Mouse (Mus musculus): ENCODE measurements at regions not wholly inside any gene's neighbourhood (a gene's known extent, or its start where the extent isn't known, plus 50 kb on each side); places are given as distances from the start of the nearest gene placed in this dataset.

DNA sequence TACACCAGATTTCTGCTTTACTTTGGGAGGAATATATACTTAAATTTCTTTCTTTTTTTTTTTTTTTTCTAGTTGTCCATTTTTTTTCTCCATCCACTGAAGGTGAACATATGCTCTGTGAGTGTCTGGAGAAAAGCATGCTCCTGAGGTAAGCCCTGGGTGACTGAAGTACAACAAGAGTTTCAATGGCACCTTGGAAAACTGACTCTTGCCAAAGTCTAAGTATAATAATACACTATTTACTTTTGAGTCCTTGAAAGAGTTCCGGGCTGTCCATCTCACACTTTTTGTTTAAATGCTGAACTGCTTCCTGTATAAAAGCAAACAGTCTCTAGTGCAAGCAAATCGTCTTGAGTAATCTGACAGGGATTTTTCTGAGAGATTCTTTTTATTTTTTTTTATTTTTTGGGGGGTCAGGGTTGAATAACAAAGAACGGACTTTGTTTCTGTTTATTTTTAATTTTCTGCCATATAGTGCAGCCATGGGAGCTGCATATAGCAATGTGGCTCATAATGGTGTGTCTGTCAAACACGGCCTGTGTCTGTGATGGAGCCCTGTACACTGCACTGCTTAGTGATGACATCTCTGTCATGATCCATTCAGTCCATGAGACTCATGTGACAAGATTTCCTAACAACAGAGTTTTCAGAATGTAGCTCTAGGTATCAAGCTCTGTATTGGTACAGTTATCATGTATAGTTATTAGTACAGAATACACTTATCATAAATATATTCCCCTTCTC, 119.3 kb downstream of the Btg1 start:
- 72% methylated on average over 4 of the region's 4 CpGs for WGBS
- Histone ChIP-seq H3K36me3 (ENCODE audit: control insufficient read depth, insufficient read depth, low read length) (no peaks in the 10 kb centered on the region), H3K27ac (ENCODE audit: low read depth, low read length) (no peak overlapping the region), H3K4me3 (ENCODE audit: low read depth, low read length) (no peak overlapping the region), H3K4me2 (no peak overlapping the region), H3K4me1 (ENCODE audit: control insufficient read depth, insufficient read depth, low read length) (no peaks in the 10 kb centered on the region), H3K9me3 (ENCODE audit: control insufficient read depth, low read length) (no peaks in the 10 kb centered on the region), H3K9ac (ENCODE audit: low read length) (no peak overlapping the region), H3K27me3 (ENCODE audit: control insufficient read depth, insufficient read depth, low read length) (no peaks in the 10 kb centered on the region; the same call in 1 of the 2 replicates)
- DNase-seq (ENCODE audit: low spot score, missing footprints) = peak; percentile 31
- ATAC-seq (ENCODE audit: low FRiP score) = no peak

DNA sequence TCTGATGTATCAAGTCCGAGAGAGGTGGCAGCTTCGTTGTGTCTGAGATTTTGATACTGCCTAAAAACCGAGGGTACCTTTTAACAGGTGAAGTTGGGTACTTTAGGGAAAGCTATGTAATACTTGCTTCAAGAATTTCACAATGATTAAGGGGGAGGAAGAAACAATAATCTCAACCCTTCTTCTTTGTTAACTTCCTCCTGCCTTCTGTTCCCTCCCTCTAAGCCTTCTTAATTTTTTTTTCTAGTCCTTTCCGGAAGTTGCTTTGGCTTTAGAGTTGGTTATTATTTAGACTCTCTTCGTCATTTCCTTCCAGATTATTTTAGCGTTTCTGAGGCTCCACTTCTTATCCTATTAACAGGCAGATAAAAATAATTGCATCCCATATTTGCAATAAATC, 121.2 kb downstream of the Btg1 start:
- Histone ChIP-seq H3K9ac (ENCODE audit: low read length) (no peak overlapping the region), H3K36me3 (ENCODE audit: control insufficient read depth, insufficient read depth, low read length) (no peaks in the 10 kb centered on the region), H3K27me3 (ENCODE audit: control insufficient read depth, insufficient read depth, low read length) (no peaks in the 10 kb centered on the region; the same call in 1 of the 2 replicates), H3K27ac (ENCODE audit: low read depth, low read length) (no peak overlapping the region), H3K4me1 (ENCODE audit: control insufficient read depth, insufficient read depth, low read length) (no peaks in the 10 kb centered on the region), H3K9me3 (ENCODE audit: control insufficient read depth, low read length) (no peaks in the 10 kb centered on the region), H3K4me2 (no peak overlapping the region), H3K4me3 (ENCODE audit: low read depth, low read length) (no peak overlapping the region)
- 91% methylated on average over 6 of the region's 6 CpGs for WGBS
- no peak for ATAC-seq (ENCODE audit: low FRiP score)
- DNase-seq (ENCODE audit: low spot score, missing footprints) = no peak

DNA sequence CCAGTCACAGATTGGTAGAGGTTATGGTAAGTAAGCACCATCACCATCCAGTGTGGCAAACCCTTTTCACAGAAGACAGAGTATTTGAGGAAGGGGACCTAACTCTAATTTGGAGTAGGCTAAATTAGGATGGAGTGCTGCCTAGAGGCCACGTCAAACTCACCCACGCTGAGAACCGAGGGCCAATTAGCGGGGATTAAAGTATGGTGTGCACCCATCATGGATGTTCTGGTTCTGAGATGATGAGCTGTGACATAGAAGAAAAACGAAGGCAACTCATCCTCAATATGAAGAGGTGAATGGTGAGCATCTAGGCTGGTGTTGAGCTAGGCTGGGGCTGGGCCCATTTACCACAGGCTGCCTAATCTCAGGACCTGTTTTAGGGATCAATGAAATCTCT, 121.8 kb downstream of the Btg1 start:
- Histone ChIP-seq H3K9ac (ENCODE audit: low read length) (no peak overlapping the region), H3K4me1 (ENCODE audit: control insufficient read depth, insufficient read depth, low read length) (no peaks in the 10 kb centered on the region), H3K36me3 (ENCODE audit: control insufficient read depth, insufficient read depth, low read length) (no peaks in the 10 kb centered on the region), H3K9me3 (ENCODE audit: control insufficient read depth, low read length) (no peaks in the 10 kb centered on the region), H3K4me3 (ENCODE audit: low read depth, low read length) (no peak overlapping the region), H3K27ac (ENCODE audit: low read depth, low read length) (no peak overlapping the region), H3K4me2 (no peak overlapping the region), H3K27me3 (ENCODE audit: control insufficient read depth, insufficient read depth, low read length) (no peaks in the 10 kb centered on the region; the same call in 1 of the 2 replicates)
- DNase-seq (ENCODE audit: low spot score, missing footprints) = peak; percentile 59
- ATAC-seq (ENCODE audit: low FRiP score) = no peak
- 90% methylated on average over 5 of the region's 5 CpGs for whole genome bisulfite sequencing

DNA sequence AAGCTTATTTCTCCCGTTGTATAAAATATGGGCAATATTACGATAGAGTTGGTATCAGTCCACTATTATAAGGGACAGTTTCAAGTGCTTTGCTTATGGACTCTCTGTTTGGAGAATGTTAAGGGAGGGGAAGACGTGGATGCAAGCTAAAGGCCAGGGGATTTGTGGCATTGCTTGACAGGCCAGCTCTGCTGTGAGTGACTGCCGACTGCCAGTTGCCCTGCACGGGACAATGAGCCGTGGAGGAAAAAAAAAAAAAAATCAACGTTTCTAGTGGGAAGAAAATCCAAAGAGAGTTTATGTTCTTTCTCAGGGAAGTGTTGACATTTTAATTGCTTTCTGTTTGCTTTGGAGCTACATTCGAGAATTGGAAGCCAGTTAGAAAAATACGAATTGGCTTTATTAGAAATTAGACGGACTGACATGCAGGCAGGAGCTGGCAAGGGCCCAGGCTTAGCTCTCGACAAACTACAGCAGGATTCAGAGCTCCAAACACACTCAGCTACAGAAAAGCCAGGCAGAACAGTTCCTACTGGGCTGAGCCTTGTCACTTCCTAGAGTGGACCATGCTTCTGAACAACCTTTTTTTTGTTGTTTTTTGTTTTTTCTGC, 127.5 kb downstream of the Btg1 start:
- ATAC-seq (ENCODE audit: low FRiP score) (no peak), DNase-seq (ENCODE audit: low spot score, missing footprints) (no peak)
- Histone ChIP-seq H3K9ac (ENCODE audit: low read length) (no peak overlapping the region), H3K4me3 (ENCODE audit: low read depth, low read length) (no peak overlapping the region), H3K27me3 (ENCODE audit: control insufficient read depth, insufficient read depth, low read length) (no peaks in the 10 kb centered on the region), H3K27ac (ENCODE audit: low read depth, low read length) (no peak overlapping the region), H3K4me2 (no peak overlapping the region), H3K9me3 (ENCODE audit: control insufficient read depth, low read length) (no peaks in the 10 kb centered on the region), H3K36me3 (ENCODE audit: control insufficient read depth, insufficient read depth, low read length) (no peaks in the 10 kb centered on the region), H3K4me1 (ENCODE audit: control insufficient read depth, insufficient read depth, low read length) (no peaks in the 10 kb centered on the region)
- 55% methylated on average over 11 of the region's 11 CpGs for WGBS

GRCm38 (mm10) chr10:96747015-96747663, 130.3 kb downstream of the Btg1 start:
- H3K27ac ChIP-seq (ENCODE audit: low read depth, low read length) = no peak overlapping the region
- no peaks in the 10 kb centered on the region for H3K27me3 ChIP-seq (ENCODE audit: control insufficient read depth, insufficient read depth, low read length)
- DNase-seq (ENCODE audit: low spot score, missing footprints) (no peak), ATAC-seq (ENCODE audit: low FRiP score) (no peak)
- WGBS = 87% methylated on average over 9 of the region's 9 CpGs
- H3K4me1 ChIP-seq (ENCODE audit: control insufficient read depth, insufficient read depth, low read length) = peaks cover 4% of the 10 kb centered on the region; the same call in 1 of the 2 replicates
- no peaks in the 10 kb centered on the region for H3K9me3 ChIP-seq (ENCODE audit: control insufficient read depth, low read length)
- no peak overlapping the region for H3K4me2 ChIP-seq
- H3K4me3 ChIP-seq (ENCODE audit: low read depth, low read length) = no peak overlapping the region
- H3K9ac ChIP-seq (ENCODE audit: low read length) = no peak overlapping the region
- H3K36me3 ChIP-seq (ENCODE audit: control insufficient read depth, insufficient read depth, low read length) = no peaks in the 10 kb centered on the region

DNA sequence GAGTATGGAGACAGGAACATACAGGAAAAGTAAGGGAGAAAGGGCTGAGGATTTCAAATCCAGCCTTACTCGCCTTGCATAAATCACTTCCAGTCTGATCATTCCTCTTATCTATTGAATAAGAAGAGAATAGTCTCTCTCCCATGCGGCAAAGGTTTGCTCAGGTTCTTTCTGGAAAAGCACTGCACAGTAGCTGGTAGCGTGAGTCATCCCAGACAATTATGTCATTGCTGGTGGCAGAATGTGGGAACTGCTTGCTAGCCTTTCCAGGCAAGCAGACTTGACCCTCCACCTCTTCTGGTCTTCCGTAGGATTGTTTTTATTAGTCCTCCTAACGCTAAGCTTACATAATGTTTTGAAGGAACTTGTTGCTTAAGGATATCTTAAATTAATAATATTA, 134.1 kb downstream of the Btg1 start:
- no peak overlapping the region for H3K4me3 ChIP-seq (ENCODE audit: low read depth, low read length)
- WGBS = 66% methylated on average over 5 of the region's 5 CpGs
- no peak overlapping the region for H3K4me2 ChIP-seq
- no peaks in the 10 kb centered on the region for H3K9me3 ChIP-seq (ENCODE audit: control insufficient read depth, low read length)
- no peak overlapping the region for H3K27ac ChIP-seq (ENCODE audit: low read depth, low read length)
- no peak overlapping the region for H3K9ac ChIP-seq (ENCODE audit: low read length)
- DNase-seq (ENCODE audit: low spot score, missing footprints) (peak; percentile 85), ATAC-seq (ENCODE audit: low FRiP score) (no peak; the same call in 1 of the 2 replicates)
- no peaks in the 10 kb centered on the region for H3K27me3 ChIP-seq (ENCODE audit: control insufficient read depth, insufficient read depth, low read length)
- peaks cover 18% of the 10 kb centered on the region for H3K4me1 ChIP-seq (ENCODE audit: control insufficient read depth, insufficient read depth, low read length)
- H3K36me3 ChIP-seq (ENCODE audit: control insufficient read depth, insufficient read depth, low read length) = no peaks in the 10 kb centered on the region

DNA sequence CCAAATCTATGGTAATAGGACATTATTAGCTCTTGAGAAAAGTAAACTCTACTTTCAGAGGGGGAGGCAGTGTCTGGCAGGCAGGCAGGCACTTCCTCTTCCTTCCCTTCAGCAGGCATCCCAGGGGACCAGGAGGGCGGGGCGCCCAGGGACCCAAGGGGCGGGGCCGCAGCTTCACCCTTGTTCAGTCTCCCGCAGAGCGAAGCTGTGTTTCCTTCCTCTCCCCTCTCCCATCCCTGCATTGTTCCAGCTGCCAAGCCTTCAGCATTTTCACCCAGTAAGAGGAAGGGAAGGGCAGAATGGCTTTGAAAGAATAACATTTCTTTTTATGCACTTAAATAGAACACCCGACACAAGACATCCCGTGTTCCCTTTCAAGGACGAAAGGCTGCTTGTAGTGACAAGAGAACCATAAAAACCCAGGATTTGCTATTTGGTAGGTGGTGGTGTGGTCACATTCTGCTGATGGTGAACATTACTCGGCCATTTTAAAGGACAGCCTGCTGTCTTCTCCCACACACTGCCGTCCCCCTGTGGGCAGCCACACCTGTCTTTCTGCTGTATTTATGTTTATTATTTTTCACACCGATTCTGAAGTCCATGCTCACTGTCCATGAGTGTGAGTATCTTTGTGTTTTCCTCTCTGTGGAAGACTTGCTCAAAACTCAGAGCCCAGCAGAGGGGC, 134.9 kb downstream of the Btg1 start:
- Histone ChIP-seq H3K4me3 (ENCODE audit: low read depth, low read length) (no peak overlapping the region), H3K4me2 (no peak overlapping the region; the same call in 1 of the 2 replicates), H3K36me3 (ENCODE audit: control insufficient read depth, insufficient read depth, low read length) (no peaks in the 10 kb centered on the region), H3K4me1 (ENCODE audit: control insufficient read depth, insufficient read depth, low read length) (peaks cover 24% of the 10 kb centered on the region), H3K9me3 (ENCODE audit: control insufficient read depth, low read length) (no peaks in the 10 kb centered on the region), H3K27me3 (ENCODE audit: control insufficient read depth, insufficient read depth, low read length) (no peaks in the 10 kb centered on the region), H3K9ac (ENCODE audit: low read length) (no peak overlapping the region), H3K27ac (ENCODE audit: low read depth, low read length) (0 out of 2 replicates have a peak overlapping the region, but pooled peaks have one; percentile 4)
- peak; percentile 84 for ATAC-seq (ENCODE audit: low FRiP score)
- DNase-seq (ENCODE audit: low spot score, missing footprints) = peak; percentile 90
- 20% methylated on average over 12 of the region's 12 CpGs for WGBS

DNA sequence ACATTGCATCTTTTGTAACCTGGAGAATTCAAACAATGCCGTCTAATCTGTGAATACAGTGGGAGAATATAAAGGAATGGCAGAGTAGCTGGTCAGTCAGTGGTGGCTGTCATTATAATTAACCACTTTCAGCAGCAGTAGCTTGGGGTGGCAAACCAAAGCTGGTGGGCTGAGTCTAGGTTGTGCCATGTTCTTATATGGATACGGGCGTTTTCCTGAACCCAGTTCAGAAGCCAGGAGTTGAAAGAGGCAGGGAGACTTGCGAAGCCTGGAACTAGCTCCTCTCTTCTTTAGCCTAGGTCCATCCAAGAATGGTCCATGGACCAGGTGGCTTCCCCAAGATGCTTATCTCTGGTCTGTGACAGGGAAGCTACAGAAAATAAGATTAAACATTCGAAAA, 135.7 kb downstream of the Btg1 start:
- no peak overlapping the region for H3K4me2 ChIP-seq
- H3K4me1 ChIP-seq (ENCODE audit: control insufficient read depth, insufficient read depth, low read length) = peaks cover 24% of the 10 kb centered on the region
- H3K27ac ChIP-seq (ENCODE audit: low read depth, low read length) = no peak overlapping the region

More for the DNA sequence above, 135.7 kb downstream of the Btg1 start:
- Histone ChIP-seq H3K9me3 (ENCODE audit: control insufficient read depth, low read length) (no peaks in the 10 kb centered on the region), H3K27me3 (ENCODE audit: control insufficient read depth, insufficient read depth, low read length) (no peaks in the 10 kb centered on the region), H3K4me3 (ENCODE audit: low read depth, low read length) (no peak overlapping the region), H3K36me3 (ENCODE audit: control insufficient read depth, insufficient read depth, low read length) (no peaks in the 10 kb centered on the region), H3K9ac (ENCODE audit: low read length) (no peak overlapping the region)
- DNase-seq (ENCODE audit: low spot score, missing footprints) (peak; percentile 64), ATAC-seq (ENCODE audit: low FRiP score) (no peak)
- 84% methylated on average over 5 of the region's 5 CpGs for WGBS
